Comparison of ENCODE assay signal across 27 mouse cellular contexts in the genomic region with DNA sequence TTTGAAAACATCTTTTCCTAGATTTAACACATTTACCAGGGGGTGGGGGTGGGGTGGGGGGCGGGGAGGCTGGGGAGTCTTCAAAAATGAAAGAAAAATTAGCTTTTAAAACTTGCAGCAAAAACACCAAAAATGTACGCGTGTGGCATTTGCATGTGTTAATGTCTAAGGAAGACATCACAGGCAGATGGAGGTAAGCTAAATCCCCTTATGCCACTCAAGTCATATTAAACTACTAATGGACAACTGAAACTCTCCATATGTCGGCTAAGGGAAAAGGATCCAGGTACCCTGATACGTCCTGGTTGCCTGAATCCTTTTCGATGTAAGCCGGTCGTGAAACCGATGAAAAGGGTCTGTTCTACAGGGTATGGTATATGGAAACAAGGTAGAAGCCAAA. TPM values are rescaled to one million over a fixed set of nuclear protein-coding genes. Genes with fewer than 3 reads are reported as not detected.
DNase-seq lines count a peak whose midpoint lies in the region; ATAC-seq and TF ChIP-seq lines count a peak whose summit lies in the region.
"Had no signal": no experiment of that assay in that cellular context is flagged by ENCODE, and none has a peak within 500 bp of the region (broad histone marks: within the 10 kb centered on the region; RNA-seq: fewer than 3 reads in every experiment).

No protein-coding gene starts in this region.

- DNase-seq in forebrain, embryonic 11.5 days (ENCODE audit: low spot score) = no peak
- peak; percentile 14 for DNase-seq in midbrain, embryonic 11.5 days (ENCODE audit: low spot score, missing footprints)
- no peak for DNase-seq in forebrain, postnatal 0 days
- no peak for DNase-seq in embryonic facial prominence, embryonic 10.5 days (ENCODE audit: low spot score)
- DNase-seq: adrenal gland, adult 8-10 months; adrenal gland, postnatal 25 days; cerebellum, adult 18-20 months; cerebellum, adult 9-10 months; cerebellum, postnatal 14 days; gastrocnemius, adult 2 months; gastrocnemius, postnatal 14 days; heart, adult 18-20 months; heart, postnatal 14 days; heart, postnatal 4 days; kidney, adult 18-20 months had no signal

- TF ChIP-seq CTCF in forebrain, postnatal 0 days (IDR thresholded peaks at IDR 0.05; ENCODE audit: low read depth) = no peak

- H3K27ac ChIP-seq in forebrain, embryonic 15.5 days (replicated peaks) = peak overlapping the region; percentile 76
- no peak overlapping the region for H3K27ac ChIP-seq in forebrain, embryonic 11.5 days (ENCODE audit: low read depth, low read length)
- H3K27ac ChIP-seq in midbrain, embryonic 11.5 days (ENCODE audit: low read depth, low read length) = no peak overlapping the region
- no peak overlapping the region for H3K27ac ChIP-seq in midbrain, embryonic 16.5 days (ENCODE audit: low read length)
- peak overlapping the region; percentile 50; the same call in 1 of the 2 replicates for H3K27ac ChIP-seq in forebrain, postnatal 0 days (ENCODE audit: low read depth, low read length)
- no peak overlapping the region for H3K27ac ChIP-seq in embryonic facial prominence, embryonic 10.5 days (replicated peaks)
- H3K27ac ChIP-seq: embryonic facial prominence, embryonic 12.5 days; embryonic facial prominence, embryonic 15.5 days; gastrocnemius, adult 2 months; heart, embryonic 10.5 days; heart, embryonic 13.5 days; hindbrain, embryonic 14.5 days; hindbrain, postnatal 0 days had no signal

- peaks cover 56% of the 10 kb centered on the region for H3K4me1 ChIP-seq in forebrain, embryonic 15.5 days
- peaks cover 2% of the 10 kb centered on the region; the same call in 1 of the 2 replicates for H3K4me1 ChIP-seq in forebrain, embryonic 11.5 days (replicated peaks; ENCODE audit: control insufficient read depth, insufficient read depth, low read length)
- H3K4me1 ChIP-seq in midbrain, embryonic 11.5 days (ENCODE audit: control insufficient read depth, insufficient read depth, low read length) = no peaks in the 10 kb centered on the region
- H3K4me1 ChIP-seq in midbrain, embryonic 16.5 days (ENCODE audit: control insufficient read depth, insufficient read depth, low read length) = peaks cover 13% of the 10 kb centered on the region; the same call in 1 of the 2 replicates
- peaks cover 18% of the 10 kb centered on the region for H3K4me1 ChIP-seq in forebrain, postnatal 0 days (ENCODE audit: insufficient read depth)
- H3K4me1 ChIP-seq in embryonic facial prominence, embryonic 10.5 days = peaks cover 15% of the 10 kb centered on the region

- no peak overlapping the region for H3K9ac ChIP-seq in forebrain, embryonic 15.5 days (replicated peaks)
- no peak overlapping the region for H3K9ac ChIP-seq in forebrain, embryonic 11.5 days (ENCODE audit: low read length)
- no peak overlapping the region for H3K9ac ChIP-seq in midbrain, embryonic 11.5 days (ENCODE audit: low read length)
- no peak overlapping the region for H3K9ac ChIP-seq in midbrain, embryonic 16.5 days (ENCODE audit: low read depth, low read length)
- no peak overlapping the region for H3K9ac ChIP-seq in forebrain, postnatal 0 days
- H3K9ac ChIP-seq: embryonic facial prominence, embryonic 12.5 days; embryonic facial prominence, embryonic 15.5 days; heart, embryonic 13.5 days; hindbrain, embryonic 14.5 days had no signal

- no peak overlapping the region for H3K4me2 ChIP-seq in forebrain, embryonic 15.5 days (replicated peaks)
- no peak overlapping the region for H3K4me2 ChIP-seq in forebrain, embryonic 11.5 days (ENCODE audit: low read depth, low read length, severe bottlenecking)
- H3K4me2 ChIP-seq in midbrain, embryonic 11.5 days = no peak overlapping the region
- H3K4me2 ChIP-seq in midbrain, embryonic 16.5 days (ENCODE audit: low read length) = no peak overlapping the region
- H3K4me2 ChIP-seq in forebrain, postnatal 0 days (ENCODE audit: low read depth) = no peak overlapping the region
- H3K4me2 ChIP-seq: embryonic facial prominence, embryonic 12.5 days; embryonic facial prominence, embryonic 15.5 days; heart, embryonic 13.5 days; hindbrain, embryonic 14.5 days had no signal

- H3K36me3 ChIP-seq in forebrain, embryonic 15.5 days = no peaks in the 10 kb centered on the region
- no peaks in the 10 kb centered on the region for H3K36me3 ChIP-seq in forebrain, embryonic 11.5 days (ENCODE audit: control insufficient read depth, insufficient read depth, low read length)
- no peaks in the 10 kb centered on the region for H3K36me3 ChIP-seq in midbrain, embryonic 11.5 days (ENCODE audit: control insufficient read depth, insufficient read depth, low read length)
- no peaks in the 10 kb centered on the region for H3K36me3 ChIP-seq in midbrain, embryonic 16.5 days (ENCODE audit: control insufficient read depth, insufficient read depth, low read length)
- H3K36me3 ChIP-seq in forebrain, postnatal 0 days (ENCODE audit: insufficient read depth) = no peaks in the 10 kb centered on the region
- H3K36me3 ChIP-seq in embryonic facial prominence, embryonic 10.5 days (replicated peaks) = no peaks in the 10 kb centered on the region
- H3K36me3 ChIP-seq: embryonic facial prominence, embryonic 12.5 days; embryonic facial prominence, embryonic 15.5 days; heart, embryonic 10.5 days had no signal

- 67% methylated on average over 9 of the region's 9 CpGs for WGBS in forebrain, embryonic 15.5 days
- WGBS in forebrain, embryonic 11.5 days = 93% methylated on average over 9 of the region's 9 CpGs
- WGBS in midbrain, embryonic 11.5 days = 90% methylated on average over 9 of the region's 9 CpGs
- 88% methylated on average over 9 of the region's 9 CpGs for WGBS in midbrain, embryonic 16.5 days
- WGBS in forebrain, postnatal 0 days = 57% methylated on average over 9 of the region's 9 CpGs
- 86% methylated on average over 9 of the region's 9 CpGs for WGBS in embryonic facial prominence, embryonic 10.5 days

- no peak overlapping the region for H3K4me3 ChIP-seq in forebrain, embryonic 15.5 days
- H3K4me3 ChIP-seq in forebrain, embryonic 11.5 days (ENCODE audit: low read depth, low read length) = no peak overlapping the region
- H3K4me3 ChIP-seq in midbrain, embryonic 11.5 days (ENCODE audit: low read depth, low read length) = no peak overlapping the region
- H3K4me3 ChIP-seq in midbrain, embryonic 16.5 days (ENCODE audit: low read depth, low read length) = no peak overlapping the region
- no peak overlapping the region for H3K4me3 ChIP-seq in forebrain, postnatal 0 days (ENCODE audit: low read depth, low read length)
- no peak overlapping the region for H3K4me3 ChIP-seq in embryonic facial prominence, embryonic 10.5 days
- H3K4me3 ChIP-seq: embryonic facial prominence, embryonic 12.5 days; embryonic facial prominence, embryonic 15.5 days; erythroblast, embryonic 14.5 days; gastrocnemius, adult 2 months; heart, embryonic 10.5 days; heart, embryonic 13.5 days had no signal

- no peak for ATAC-seq in forebrain, embryonic 15.5 days (replicated peaks)
- no peak for ATAC-seq in forebrain, embryonic 11.5 days (replicated peaks; ENCODE audit: low FRiP score)
- ATAC-seq in midbrain, embryonic 11.5 days (ENCODE audit: low FRiP score) = no peak
- no peak for ATAC-seq in midbrain, embryonic 16.5 days
- ATAC-seq in forebrain, postnatal 0 days = no peak
- ATAC-seq: activated CD4-positive, CD25-positive, alpha-beta regulatory T cell, adult 4 months; CD4-positive, CD25-positive, alpha-beta regulatory T cell, adult 4 months; hindbrain, postnatal 0 days; inflammation-experienced regulatory T-cells, adult 6 months had no signal

- H3K9me3 ChIP-seq in forebrain, embryonic 15.5 days = no peaks in the 10 kb centered on the region
- H3K9me3 ChIP-seq in forebrain, embryonic 11.5 days (ENCODE audit: control insufficient read depth, low read length) = no peaks in the 10 kb centered on the region
- no peaks in the 10 kb centered on the region for H3K9me3 ChIP-seq in midbrain, embryonic 11.5 days (ENCODE audit: control insufficient read depth, low read length)
- H3K9me3 ChIP-seq in midbrain, embryonic 16.5 days (replicated peaks; ENCODE audit: control insufficient read depth, low read length, poor library complexity, severe bottlenecking) = no peaks in the 10 kb centered on the region
- no peaks in the 10 kb centered on the region for H3K9me3 ChIP-seq in forebrain, postnatal 0 days (ENCODE audit: low read length)
- H3K9me3 ChIP-seq in embryonic facial prominence, embryonic 10.5 days = 0 out of 2 replicates have a peak, but pooled peaks cover 3% of the 10 kb centered on the region
- H3K9me3 ChIP-seq: embryonic facial prominence, embryonic 15.5 days had no signal

- no peaks in the 10 kb centered on the region for H3K27me3 ChIP-seq in forebrain, embryonic 15.5 days
- H3K27me3 ChIP-seq in forebrain, embryonic 11.5 days (ENCODE audit: control insufficient read depth, insufficient read depth, low read length) = no peaks in the 10 kb centered on the region
- H3K27me3 ChIP-seq in midbrain, embryonic 11.5 days (ENCODE audit: control insufficient read depth, insufficient read depth, low read length) = no peaks in the 10 kb centered on the region
- no peaks in the 10 kb centered on the region for H3K27me3 ChIP-seq in midbrain, embryonic 16.5 days (ENCODE audit: control insufficient read depth, insufficient read depth, low read depth, low read length)
- H3K27me3 ChIP-seq in forebrain, postnatal 0 days (ENCODE audit: insufficient read depth, low read length) = no peaks in the 10 kb centered on the region
- no peaks in the 10 kb centered on the region for H3K27me3 ChIP-seq in embryonic facial prominence, embryonic 10.5 days (replicated peaks; ENCODE audit: low read depth, poor library complexity, severe bottlenecking)
- H3K27me3 ChIP-seq: embryonic facial prominence, embryonic 12.5 days; embryonic facial prominence, embryonic 15.5 days; heart, embryonic 13.5 days had no signal

RNA-seq across cellular contexts. Expression of a gene that starts 27.8 kb away (rescaled TPM):
- polyA plus RNA-seq in forebrain, embryonic 15.5 days (2015; fragmentation: Nextera tagmentation; extraction: Ambion mirVana) = 47.5 and 48.8 TPM in 2 replicates
- 47.1 and 49.6 TPM in 2 replicates for polyA plus RNA-seq in forebrain, embryonic 11.5 days (2014; fragmentation: Nextera tagmentation; extraction: Ambion mirVana)
- 55.8 and 58.4 TPM in 2 replicates for polyA plus RNA-seq in midbrain, embryonic 11.5 days (2014; fragmentation: Nextera tagmentation; extraction: Ambion mirVana)
- 44.5 and 45.1 TPM in 2 replicates for polyA plus RNA-seq in midbrain, embryonic 16.5 days (2015; fragmentation: Nextera tagmentation; extraction: Ambion mirVana)
- total RNA-seq in forebrain, postnatal 0 days (2014; rRNA removed) = 24.0 and 26.2 TPM in 2 replicates
- 23.8 and 34.7 TPM in 2 replicates for polyA plus RNA-seq in forebrain, postnatal 0 days (2015; fragmentation: Nextera tagmentation; extraction: Ambion mirVana)
- polyA plus RNA-seq in embryonic facial prominence, embryonic 10.5 days (2016; fragmentation: Nextera tagmentation; extraction: Ambion mirVana) = 42.6 and 43.6 TPM in 2 replicates

Comparison
In these comparisons a context has a peak if more than half of its experiments do, and no peak if none do; other contexts are left out.
1. H3K27ac ChIP-seq: peak in forebrain, embryonic 15.5 days (single experiment) and forebrain, postnatal 0 days (single experiment); none in forebrain, embryonic 11.5 days (single experiment), midbrain, embryonic 11.5 days (single experiment), midbrain, embryonic 16.5 days (single experiment) and embryonic facial prominence, embryonic 10.5 days (single experiment).